Mouse (Mus musculus): ENCODE measurements around the gene Actr2.
"Not testable (repeated sequence)": the region's sequence is repeated elsewhere in the genome, so short reads cannot be mapped to it uniquely, and the experiment has no call there.

Actr2 gene

DNA sequence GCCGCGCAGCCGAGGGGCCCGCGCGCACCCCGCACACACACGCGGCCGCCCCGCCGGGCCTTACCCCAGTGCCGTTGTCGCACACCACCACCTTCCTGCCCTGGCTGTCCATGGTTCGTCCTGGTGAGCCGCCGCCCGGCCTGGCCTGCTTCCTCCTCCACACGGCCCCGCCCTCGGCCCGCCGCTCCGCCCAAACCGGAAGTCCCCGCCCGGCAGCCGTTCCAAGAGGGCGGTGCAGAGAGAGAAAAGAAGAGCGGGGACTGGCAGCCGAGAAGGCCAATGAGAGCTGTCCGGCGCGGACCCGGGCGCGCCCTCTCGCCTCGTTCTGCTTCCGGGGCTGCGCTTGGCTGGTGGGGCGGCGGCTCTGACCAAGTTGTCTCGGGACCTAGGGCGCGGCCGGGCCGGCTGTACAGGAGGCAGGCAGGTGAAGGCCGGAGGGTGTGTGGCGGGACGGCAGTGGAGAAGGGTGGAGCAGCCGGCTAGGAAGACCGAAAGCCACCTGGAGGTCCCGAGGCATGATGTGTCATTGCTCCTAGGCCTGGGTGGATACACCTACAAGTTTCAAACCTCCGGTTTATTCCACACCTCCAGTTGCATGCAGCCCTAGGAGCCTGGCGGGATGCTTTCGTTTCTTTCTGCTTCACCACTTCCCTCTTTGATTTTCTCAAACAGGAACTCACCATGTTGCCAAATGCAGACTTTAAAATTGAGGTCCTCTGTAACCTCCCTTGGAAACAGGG lies at the start of gene Actr2:
Actr2 (minus strand) TSS at position 173 of the 740 bp plus-strand sequence.
- peak; percentile 97 for DNase-seq (ENCODE audit: extremely low spot score, low spot score)

DNA sequence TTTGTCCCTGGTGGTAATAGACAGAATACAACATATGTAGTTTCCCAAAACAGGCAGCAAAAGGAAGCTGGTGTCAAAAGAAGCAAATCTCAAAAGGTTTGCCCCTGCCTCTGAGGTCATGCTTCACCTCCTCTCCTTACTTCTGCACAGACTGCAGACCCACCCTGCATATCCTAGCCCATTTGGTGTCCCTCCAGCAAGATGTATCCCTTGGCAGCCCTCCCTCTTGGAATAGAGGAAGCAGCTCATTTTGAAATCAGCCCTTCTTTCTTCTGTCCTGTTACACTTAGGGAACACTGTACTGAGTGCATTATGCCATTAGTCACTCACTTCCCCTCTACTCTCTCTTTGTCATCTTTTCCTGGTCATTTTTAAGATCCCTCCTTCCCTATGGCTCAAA lies 46.2 kb upstream of the Actr2 start:
- DNase-seq (ENCODE audit: extremely low spot score, low spot score): no peak

DNA sequence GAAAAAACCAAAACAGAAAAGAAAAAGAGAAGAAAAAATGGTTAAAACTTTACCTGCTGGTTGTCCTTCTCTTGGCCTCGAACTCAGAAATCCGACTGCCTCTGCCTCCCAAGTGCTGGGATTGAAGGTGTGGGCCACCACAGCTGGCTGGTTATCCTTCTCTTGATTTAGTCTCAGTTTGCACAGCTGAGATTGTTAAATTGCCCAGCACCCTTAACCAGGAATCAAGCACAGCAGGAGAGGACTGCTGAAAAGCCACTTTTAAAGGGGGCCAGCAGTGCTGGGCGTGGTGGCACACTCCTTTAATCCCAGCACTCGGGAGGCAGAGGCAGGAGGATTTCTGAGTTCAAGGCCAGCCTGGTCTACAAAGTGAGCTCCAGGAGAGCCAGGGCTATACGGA lies 40.8 kb upstream of the Actr2 start:
- DNase-seq (ENCODE audit: extremely low spot score, low spot score): not testable (repeated sequence)

DNA sequence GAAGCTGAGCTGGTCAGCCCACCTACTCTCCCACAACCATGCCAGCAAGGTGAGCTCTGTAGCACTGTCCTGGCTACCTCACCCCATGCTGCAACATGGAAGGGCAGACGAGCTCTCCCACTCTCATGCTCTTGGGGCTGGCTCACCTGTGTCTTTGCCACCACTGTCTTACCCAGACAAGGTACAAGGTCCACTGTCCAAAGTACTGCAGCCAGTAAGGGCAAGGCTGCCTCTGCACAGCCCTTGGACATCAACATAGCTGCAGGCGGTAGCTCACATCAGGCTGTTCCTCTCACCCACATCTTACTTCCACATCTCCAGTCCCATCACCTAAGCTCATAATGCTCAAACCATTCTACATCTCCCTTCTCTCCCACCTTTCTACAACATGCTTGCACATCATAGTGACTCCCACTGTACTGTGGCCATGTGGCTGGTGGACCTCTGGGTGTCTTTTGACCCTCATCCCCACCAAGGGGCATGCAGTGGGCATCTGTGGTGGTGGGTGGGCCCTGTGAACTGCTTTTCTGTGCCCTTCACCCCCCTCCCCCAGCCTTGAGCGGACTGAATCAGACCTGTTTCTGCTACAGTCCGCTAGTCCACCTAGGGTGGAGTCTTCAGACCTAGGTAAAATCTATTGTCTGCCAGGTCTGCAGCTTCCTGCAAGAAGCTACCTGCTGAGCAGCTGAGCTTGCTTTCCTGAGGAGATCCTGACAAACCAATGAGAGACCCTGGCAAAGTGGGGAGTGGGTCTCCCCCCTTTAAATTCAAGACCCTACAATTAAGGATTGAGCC lies 39.6 kb upstream of the Actr2 start:
- DNase-seq (ENCODE audit: extremely low spot score, low spot score): no peak

DNA sequence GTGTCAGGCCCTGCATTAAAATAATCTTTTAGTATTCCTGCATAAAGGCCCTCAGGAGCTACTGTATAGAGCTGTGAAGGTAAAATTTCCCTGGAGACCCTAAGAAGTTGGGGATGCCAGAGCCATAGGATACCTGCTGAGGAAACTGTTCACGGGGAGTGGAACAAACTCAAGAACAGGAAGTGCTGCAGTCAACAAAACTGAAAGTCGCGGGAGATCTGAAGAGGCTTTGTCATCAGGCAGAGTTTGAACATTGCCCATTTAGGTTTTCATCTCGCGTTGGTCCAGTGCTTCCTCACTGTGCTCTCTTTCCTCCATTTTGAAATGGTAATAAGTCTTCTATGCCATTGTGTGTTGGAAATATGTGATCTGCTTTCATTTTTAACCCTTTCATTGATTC lies 38.6 kb upstream of the Actr2 start:
- no peak for DNase-seq (ENCODE audit: extremely low spot score, low spot score)

DNA sequence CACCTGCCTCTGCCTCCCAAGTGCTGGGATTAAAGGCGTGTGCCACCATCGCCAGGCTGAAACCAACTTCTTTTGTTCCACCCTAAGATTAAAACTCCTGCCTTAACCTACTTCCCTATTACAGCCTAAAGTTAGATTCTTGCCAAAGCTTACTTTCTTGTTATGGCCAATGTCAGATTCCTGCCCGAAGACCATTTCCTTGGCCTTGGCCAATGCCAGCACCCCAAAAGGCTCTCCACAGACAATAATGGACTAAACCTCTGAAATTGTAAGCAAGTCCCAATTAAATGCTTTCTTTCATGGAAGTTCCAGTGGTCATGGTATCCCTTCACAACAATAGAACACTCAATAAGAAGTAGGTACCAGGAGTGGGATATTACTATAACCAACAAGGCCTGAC lies 37.2 kb upstream of the Actr2 start:
- DNase-seq (ENCODE audit: extremely low spot score, low spot score): no peak

DNA sequence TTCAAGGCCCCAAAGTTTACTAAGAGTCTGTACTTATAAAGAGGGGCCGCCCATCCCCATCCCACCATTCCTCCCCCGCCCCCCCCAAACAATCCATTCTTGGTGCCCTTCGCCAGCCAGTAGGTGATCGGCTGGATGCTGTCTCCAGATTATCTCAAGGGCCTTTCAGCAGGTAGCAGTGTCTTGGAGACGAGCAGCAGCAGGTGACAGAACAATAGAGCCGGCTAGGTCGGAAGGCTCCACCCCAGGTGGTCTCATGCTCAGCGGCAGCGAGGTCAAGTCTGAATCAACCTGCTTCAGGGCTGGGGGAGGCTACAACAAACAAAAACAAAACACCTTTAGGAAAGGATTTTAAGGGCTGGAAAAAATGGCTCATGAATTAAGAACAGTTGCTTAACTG lies 32.7 kb upstream of the Actr2 start:
- no peak for DNase-seq (ENCODE audit: extremely low spot score, low spot score)

DNA sequence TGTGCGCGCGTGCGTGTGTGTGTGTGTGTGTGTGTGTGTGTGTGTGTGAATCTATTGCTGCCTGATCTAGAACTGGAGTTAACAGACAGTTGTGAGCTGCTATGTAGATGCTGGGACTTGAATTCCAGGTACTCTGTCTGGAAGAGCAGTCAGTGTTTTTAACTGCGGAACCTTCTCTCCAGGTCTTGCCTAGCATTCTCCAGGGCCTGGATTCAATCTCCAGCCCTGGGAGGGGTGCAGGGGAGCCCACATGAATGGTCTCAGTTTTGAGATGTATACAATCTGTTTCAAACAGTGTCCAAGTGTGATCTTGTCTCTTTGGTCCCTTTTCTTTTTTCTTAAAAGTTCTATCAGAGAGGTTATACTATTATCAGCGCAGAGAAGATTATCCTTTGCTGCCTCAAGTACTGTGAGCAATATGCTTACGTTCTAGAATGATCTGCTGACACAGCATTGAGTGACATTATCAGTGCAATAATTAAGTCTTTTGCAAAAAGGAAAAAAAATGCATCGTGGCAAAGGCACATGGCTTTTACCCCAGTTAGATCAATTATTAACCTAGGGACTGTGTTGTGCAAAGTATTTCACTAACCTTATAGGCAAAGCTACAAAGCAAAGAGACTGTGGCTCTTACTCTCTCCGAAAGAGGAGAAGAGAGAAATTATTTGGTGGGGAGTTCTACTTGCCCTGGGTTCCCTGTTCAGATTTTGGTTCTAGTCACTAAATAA lies 32.0 kb upstream of the Actr2 start:
- no peak for DNase-seq (ENCODE audit: extremely low spot score, low spot score)

DNA sequence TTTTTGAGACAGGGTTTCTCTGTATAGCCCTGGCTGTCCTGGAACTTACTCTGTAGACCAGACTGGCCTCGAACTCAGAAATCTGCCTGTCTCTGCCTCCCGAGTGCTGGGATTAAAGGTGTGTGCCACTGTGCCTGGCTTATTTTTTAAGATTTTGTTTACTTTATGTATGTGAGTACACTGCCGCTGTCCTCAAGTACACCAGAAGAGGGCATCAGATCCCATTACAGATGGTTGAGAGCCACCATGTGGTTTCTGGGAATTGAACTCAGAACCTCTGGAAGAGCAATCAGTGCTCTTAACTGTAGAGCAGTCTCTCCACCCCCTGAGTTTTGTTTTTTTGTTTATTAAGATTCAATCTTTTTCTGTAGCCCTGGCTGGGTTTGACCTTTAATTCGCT lies 31.0 kb upstream of the Actr2 start:
- DNase-seq (ENCODE audit: extremely low spot score, low spot score): not testable (repeated sequence)

DNA sequence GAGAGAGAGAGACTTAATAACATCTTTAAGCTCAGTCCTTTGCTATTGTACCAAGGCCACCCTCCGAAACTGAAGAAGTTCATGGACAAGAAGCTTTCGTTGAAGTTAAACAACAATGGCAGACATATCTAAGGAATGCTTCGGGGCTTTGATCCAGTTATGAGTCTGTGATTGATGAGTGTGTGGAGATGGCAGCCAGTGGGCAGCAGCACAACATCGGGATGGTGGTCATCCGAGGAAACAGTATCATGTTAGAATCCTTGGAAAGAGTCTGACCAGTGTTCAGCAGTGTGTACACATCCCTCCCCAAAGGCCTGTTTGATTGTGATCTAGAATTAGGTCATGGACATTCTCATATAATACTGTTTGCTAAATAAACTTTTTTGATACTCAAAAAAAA lies 29.8 kb upstream of the Actr2 start:
- DNase-seq (ENCODE audit: extremely low spot score, low spot score): no peak

DNA sequence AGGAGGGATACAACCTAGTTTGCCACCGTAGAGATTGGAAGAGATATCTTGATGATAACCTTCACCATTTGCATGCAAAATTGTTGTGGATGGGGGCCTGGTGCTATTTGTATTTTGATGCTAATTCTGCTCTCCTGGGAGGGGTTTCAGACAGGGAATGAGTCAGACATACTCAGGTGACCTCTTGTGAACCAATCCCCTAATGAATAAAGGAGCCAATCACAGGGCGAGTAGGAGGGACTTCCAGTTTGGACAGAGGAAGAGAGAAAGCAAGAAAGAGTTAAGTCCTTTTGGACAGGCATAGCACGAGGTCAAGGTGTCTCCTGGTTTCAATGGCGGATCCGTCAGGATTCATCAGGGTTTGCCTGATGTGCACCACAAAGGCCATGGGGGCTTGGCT lies 27.6 kb upstream of the Actr2 start:
- DNase-seq (ENCODE audit: extremely low spot score, low spot score): no peak

DNA sequence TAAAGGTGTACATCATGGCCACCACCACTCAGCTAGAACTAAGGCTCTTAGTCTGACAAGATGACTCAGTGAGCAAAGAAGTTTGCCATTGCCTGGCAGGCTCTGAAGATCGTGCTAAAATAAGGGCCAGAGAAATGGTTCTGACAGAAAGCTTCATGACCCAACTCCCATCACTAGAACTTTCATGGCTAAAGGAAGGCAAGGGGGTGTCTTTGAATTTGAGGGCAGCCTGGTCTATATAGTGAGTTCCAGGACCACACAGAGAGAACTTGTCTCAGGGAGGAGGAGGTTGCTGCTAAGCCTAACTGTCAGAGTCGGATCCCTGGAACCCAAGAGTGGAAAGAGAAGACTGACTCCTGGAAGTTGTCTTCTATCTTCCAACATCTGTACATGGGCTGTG lies 27.0 kb upstream of the Actr2 start:
- DNase-seq (ENCODE audit: extremely low spot score, low spot score): no peak

DNA sequence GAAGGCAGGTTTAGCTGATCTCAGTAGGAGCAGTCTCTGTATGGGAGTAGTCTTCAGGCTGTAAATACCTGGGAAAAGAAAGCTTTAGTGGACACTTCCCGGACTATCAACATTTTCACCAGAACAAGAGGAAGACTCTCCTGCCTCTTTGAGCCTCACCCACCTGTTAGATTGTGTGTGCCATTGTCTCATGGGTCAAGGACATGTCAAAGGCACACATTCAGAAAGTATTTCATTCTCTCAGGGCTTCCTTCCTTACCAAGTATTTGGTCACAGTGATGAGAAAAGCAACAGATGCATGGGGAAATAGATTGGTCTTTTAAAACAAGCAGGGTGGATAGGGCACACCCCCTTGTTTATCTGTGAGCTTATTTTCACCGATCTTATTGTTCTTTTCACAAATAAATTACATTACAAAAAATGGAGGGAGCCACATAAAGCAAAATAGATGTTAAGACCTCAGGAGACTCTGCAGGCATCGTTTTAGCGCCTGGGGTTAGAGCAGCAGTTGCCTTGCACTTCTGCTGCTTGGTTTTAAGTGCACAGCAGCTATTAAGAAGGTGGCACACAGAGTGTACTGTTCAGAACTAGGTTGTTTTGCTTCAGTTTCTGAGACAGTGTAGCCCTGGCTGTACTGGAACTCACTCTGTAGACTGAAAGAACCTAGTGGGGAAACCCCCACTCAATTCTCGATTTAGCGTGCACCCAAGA lies 25.9 kb upstream of the Actr2 start:
- no peak for DNase-seq (ENCODE audit: extremely low spot score, low spot score)

DNA sequence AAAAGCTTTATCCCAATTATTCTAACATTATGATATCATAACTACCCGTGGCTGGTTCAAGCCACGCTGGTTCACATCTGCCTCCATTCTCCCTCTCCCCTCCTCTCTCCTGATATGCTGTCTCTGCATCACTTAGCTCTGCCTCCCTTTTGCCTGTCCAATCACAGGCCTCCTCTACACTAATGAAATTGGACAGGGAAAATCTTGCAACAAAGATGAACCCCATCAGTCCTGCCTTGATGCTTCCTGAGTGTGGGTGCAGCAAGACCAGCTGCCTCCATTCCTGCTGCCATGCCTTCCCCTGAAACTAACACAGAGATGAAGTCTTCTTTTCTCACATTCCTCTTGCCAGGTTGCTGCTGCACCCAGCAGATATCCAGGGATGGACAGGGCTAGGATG lies 25.2 kb upstream of the Actr2 start:
- DNase-seq (ENCODE audit: extremely low spot score, low spot score): no peak

DNA sequence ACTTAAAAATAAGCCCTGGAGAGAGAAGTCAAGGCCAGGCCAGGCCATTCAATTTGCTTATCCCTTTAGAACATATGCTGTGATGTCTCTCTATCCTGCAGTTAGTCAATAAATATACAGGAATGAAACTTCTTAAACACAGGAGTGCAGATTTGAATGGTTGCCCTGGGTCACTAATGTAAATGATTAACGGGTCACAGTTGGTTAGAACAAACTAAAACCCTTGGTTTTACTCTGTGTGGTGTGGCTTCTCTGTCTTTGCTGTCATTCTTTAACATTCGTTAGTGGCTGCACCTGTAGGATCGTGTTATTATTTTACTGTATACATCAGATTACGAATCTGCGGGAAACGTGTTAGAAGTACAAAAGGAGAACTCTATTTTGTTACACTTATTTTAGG lies 23.6 kb upstream of the Actr2 start:
- DNase-seq (ENCODE audit: extremely low spot score, low spot score): no peak

DNA sequence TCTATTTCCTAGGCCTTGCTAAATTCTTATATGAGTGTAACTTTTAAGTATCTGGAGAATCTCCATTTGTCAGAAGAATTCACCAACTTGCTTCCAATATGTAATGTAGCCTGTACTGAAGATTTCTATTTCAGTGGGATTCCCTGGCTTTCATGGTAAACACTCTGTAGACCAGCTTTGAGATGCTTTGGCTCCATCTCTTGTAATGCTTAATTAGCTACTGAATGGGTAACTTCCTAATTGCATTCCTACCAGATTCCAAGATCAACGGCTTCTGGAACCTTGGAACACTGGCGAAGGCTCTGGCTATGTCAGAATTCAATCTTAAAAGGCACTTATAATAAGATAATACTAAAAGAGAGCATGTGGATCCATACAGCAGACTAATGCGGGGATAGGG lies 22.2 kb upstream of the Actr2 start:
- not testable (repeated sequence) for DNase-seq (ENCODE audit: extremely low spot score, low spot score)

DNA sequence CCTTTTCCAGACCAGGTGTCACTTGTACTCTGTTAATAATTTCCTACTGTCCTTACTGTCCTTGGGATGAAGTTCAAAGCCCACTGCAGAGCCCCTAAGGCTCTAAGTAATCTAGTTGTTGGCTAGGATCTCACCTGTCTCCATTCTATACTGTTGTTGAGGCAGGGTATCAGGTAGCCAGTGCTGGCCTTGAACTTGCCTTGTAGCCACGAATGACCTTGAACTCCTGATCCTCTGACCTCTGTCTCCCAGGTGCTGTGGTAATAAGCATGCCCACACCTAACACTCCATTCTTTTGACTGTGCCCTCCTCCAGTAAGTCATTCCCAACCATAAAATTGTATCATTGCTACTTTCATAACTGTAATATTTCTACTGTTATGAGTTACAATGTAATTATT lies 21.0 kb upstream of the Actr2 start:
- no peak for DNase-seq (ENCODE audit: extremely low spot score, low spot score)

DNA sequence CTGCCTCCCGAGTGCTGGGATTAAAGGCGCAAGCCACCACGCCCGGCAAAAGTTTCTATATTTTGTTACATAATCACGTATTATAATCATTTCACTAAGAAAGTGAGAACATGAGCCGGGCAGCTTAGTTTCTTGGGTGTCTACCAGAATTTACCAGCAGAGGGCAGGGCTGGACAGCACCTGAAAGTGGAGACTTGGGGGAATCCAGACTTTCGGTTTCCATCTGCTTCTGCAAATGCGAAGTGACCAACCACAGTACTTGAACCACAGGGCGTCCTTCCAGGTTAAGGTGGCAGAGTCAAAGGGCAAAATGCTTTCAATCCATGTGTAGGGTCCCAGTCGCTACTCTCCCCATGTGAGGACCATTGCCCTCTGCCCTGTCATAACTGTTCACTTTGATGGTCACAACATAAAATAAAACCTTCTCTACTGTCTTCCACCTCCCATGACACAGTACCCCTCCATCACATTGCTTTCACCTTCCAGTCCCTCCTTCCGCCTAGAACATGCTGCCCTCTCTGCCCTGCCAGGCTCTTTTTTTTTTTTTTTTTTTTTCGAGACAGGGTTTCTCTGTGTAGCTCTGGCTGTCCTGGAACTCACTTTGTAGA lies 20.3 kb upstream of the Actr2 start:
- peak; percentile 56 for DNase-seq (ENCODE audit: extremely low spot score, low spot score)

DNA sequence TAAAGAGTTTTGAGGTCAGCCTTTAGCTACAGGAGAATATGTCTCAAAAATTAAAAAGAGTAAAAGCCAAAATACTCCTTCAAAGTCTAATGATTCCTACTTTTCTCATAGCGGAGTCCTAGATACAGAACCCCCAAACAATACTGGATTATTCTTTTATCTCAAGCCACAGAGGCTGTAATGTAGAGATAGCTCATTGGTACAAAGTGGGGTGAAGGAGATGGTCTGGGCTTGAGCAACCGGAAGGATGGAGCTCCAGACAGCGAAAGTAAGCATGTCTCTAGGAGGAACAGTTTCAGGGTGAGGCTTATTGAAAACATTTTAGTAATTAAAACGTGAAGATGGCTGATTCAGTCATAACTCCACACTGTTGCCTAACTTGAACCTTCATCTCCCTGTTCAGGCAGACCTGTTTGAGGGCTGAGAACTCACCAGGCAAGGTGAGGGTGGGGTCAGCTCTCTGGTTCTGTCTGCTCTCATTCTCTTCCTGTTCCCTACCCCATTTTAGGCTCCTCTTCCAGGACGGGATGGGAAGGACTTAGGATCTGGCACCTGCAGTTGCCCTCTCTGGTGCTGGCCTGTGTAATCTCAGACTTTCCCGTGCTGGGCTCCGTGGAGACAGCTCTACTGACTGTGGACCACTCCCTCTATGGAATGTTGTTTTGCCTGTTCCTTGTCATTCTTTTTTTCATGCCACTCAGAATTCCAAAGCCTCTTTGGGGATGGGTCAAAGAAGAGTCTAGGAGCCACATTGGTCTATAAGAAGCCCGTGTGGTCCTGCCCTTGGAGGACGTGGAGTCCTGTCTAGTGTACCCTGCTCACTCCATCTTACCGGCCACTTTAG lies 14.2 kb upstream of the Actr2 start:
- no peak for DNase-seq (ENCODE audit: extremely low spot score, low spot score)

DNA sequence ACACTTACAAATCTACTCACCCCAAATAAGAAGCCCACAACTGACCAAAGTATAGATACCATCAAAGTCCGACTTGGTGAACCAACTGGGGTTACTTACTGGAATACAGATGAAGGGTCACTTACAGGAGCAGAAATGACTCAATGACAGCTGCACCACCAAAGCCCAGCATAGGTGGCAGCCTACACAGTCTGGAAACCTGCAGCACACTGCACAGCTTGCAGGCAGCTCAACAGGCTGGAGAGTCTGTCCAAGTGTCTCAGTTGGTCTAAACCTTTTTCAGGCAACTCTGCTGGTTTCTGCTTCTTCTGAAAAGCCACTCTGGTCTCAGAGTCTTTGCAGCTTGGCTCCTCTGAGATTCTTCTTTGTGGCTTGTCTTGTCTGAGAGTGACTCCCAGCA lies 12.7 kb upstream of the Actr2 start:
- no peak for DNase-seq (ENCODE audit: extremely low spot score, low spot score)
